Mouse (Mus musculus) adrenal gland, postnatal 25 days (tissue): Measurements from ENCODE around the gene 4933427D14Rik. TPM values are rescaled to one million over a fixed set of nuclear protein-coding genes. Genes with fewer than 3 reads are reported as not detected.
A peak's percentile ranks its signal among the peaks of the same experiment; 100 is the strongest.
"Not testable (repeated sequence)": the region's sequence is repeated elsewhere in the genome, so short reads cannot be mapped to it uniquely, and the experiment has no call there.

Source experiments
- DNase-seq: peaks from one replicate; pipeline ENCODE4 v3.0.0; 2021; ENCODE audit warnings: mixed read lengths
- total RNA-seq: library from RNA; stranded (reverse); gene quantifications from 2 replicates; pipeline ENCODE4 v1.2.3, GENCODE M21; 2021

The 4933427D14Rik gene
- total RNA-seq, 1 experiment from 2014 or later, result 12.3 TPM

DNA sequence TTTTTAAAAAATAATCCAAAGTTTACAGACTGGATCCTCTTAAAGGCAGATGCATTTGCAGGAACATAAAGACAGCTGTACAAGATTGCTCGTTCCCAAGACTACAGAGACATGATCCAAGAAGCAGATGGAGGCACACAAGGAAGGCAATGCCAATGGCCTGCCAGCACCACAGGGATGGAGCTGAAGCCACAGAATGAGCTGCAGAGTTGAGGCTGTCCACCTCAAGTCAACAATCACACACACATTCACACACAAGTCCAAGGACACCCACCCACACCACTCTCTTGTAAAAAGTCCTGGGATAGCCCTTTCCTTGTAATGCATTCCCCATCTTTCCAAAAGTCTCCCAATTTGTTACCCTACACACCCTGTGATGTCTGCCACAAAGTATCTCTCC is 3.8 kb downstream of the 4933427D14Rik start:
- no peak for DNase-seq

- no peak for DNase-seq
Observed at GRCm38 (mm10) chr11:72196506-72196905, 10.8 kb downstream of the 4933427D14Rik start.

DNA sequence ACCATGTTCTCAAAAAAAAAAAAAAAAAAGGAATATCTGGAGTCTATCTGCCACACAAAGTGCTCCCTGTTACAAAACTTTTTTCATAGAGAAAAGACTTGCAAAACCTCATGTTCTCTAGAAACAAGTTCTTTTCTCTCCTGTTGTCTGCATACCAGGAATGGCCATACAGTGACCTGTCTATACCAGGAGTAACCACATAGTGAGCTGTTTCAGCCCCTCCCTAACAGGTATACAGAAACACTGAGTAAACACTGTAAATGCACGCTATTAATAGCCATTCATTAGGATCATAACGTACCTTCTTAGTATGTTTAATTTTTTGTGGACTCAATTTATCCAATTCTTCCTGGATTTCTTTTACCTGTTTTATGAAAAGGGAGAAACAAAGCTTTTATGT is 13.0 kb downstream of the 4933427D14Rik start:
- no peak for DNase-seq

DNA sequence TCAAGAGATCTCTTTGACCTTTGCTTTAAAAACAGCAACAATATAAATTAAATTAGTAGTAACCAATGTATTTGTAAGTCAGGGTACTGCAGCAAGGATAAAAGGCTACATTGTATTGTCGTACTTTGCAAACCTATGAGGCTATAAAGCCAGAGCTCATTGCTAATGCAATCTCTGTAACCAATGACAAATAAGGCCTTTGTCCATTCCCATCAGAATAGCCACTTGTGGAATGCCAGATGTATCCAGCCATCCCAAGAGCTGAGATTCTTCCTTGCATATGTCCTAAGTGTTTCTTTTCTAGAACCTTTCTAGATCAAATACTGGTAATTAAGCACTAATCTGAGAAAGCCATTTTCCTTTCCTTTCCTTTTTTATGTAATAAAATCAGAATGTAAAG is 16.4 kb downstream of the 4933427D14Rik start:
- DNase-seq, result no peak

GRCm38 (mm10) chr11:72184252-72184651 is 23.0 kb downstream of the 4933427D14Rik start:
- no peak for DNase-seq

DNA sequence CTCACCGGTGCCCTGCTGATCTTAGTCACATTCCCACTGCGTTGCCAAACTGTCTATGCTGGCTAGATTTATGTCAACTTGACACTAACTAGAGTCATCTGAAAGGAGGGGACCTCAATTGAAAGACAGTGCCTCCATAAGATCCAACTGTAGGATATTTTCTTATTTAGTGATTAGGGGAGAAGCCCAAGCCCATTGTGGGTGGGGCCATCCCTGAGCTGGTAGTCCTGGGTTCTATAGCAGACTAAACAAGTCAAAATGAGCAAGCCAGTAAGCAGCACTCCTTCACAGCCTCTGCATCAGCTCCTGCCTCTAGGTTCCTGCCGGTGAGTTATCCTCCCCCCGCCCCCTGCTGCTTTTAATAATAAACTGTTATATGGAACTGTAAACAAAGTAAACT is 26.1 kb downstream of the 4933427D14Rik start:
- DNase-seq, result no peak

GRCm38 (mm10) chr11:72180556-72180955 is 26.7 kb downstream of the 4933427D14Rik start:
- DNase-seq, result no peak

DNA sequence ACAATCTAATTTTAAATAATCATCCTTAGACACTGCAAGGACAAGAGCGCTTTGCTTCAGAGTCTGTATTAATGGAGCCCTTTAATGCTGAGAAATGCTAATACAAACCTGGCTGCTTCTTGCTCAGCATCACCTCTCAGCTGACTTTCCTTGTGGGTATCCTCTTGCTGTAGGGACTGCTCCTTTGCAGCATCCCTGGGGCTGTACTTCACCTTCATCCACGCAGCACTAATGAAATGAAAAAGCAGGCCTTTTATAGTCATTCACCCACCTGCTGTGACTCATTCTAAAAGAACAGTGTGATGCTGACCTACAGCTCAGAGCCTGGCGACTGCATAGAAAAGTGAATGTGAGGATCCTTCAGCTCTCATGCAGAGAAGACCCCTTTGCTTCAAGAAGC is 30.7 kb downstream of the 4933427D14Rik start:
- no peak for DNase-seq

GRCm38 (mm10) chr11:72175966-72176365 is 31.3 kb downstream of the 4933427D14Rik start:
- no peak for DNase-seq

DNA sequence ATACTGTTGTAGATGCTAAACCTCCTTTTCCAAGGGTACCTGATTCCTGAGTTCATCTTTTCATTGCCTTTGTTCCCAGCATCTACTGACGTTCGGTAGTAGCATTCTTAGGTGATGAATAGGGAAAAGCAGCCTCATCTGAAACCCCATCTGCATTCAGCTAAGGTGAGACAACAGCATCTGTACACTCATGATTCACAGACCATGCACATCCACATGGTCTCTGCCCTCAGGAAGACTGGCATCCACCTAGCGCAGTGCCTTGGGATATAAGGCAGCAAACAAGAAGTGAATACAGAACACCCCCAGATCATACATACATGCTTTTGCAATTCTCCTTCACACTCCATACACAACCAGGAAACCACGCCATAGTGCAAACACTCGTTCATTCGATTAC is 32.5 kb downstream of the 4933427D14Rik start:
- no peak for DNase-seq

DNA sequence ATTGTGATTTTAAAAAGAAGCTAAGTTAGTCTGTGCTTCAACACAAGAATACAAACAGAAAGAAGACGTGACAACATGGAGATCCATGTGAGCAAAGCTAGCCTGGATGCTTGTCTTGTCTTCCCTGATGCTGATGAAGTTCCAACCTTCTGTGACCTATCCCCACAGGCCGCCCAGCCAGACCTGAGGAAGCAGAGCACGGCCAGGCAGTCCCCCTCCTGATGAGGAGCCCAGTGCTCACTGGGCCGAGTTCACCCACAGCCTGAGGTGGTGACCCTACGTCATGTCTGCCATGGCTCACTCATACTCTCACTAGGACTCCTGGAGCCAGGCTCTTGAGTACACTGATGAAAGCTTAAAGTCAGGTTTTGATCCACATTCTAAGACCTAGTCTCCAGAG is 33.8 kb downstream of the 4933427D14Rik start:
- no peak for DNase-seq

DNA sequence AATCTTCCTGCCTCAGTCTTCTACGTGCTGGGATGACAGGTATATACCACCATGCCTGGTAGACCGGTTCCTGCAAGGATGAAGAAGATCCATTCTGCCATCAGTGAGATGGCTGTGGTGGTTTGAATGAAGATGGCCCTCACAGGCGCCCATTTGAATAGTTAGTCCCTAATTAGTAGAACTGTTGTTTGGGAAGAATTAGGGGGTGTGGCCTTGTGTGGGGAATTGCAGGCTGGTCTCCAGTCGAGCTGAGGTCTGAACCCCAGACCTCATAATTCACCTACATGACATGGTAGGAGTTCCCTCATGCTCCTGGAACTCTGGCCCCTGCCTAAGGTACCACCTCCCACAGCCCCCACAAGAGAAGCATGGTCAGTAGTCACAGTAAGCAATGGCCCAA is 35.4 kb downstream of the 4933427D14Rik start:
- DNase-seq, result not testable (repeated sequence)

GRCm38 (mm10) chr11:72169871-72170270 is 37.4 kb downstream of the 4933427D14Rik start:
- no peak for DNase-seq

- DNase-seq, result no peak
Observed at GRCm38 (mm10) chr11:72163198-72163597, 44.1 kb downstream of the 4933427D14Rik start.

DNA sequence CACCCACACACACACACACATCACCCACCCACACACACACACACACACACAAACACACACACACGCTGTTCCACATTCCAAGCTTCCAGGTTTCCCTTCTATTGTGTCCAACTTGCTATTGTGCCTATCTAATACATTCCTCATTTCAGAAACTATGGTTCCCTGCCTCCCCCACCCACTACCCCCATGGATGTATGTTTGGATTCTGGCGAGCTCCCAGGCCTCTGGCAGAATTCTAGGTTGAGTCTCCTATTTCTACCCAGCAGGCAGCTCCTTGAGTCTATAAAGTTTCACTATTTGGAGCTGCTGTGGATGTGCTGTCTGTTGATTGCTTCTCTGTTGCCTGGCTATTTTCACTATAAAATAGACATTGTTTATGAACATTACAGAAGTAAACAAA is 50.6 kb downstream of the 4933427D14Rik start:
- no peak for DNase-seq

DNA sequence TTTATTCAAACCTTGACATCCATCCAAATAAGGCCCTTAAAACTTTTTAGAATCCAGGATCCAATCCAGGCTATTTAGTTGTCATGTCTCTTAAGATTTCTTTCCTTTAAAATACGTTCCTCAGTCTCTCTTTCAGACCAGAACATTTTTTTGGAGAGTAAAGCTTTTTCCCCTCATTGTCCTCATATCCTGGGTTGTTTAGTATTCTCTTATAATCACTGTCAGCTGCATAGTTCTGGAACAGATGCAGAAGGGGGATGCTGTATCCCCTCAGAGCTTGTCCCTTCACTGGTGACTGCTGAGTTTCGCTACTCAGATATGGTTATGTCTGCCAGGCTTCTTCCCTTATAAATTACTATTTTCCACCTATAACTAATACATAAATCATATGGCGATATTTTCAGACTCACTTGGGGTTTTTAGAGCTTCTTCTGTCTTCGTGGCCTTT is 51.3 kb downstream of the 4933427D14Rik start:
- no peak for DNase-seq

GRCm38 (mm10) chr11:72155186-72155980 is 51.9 kb downstream of the 4933427D14Rik start:
- DNase-seq, result peak; percentile 45

GRCm38 (mm10) chr11:72153122-72153862 is 54.0 kb downstream of the 4933427D14Rik start:
- no peak for DNase-seq

DNA sequence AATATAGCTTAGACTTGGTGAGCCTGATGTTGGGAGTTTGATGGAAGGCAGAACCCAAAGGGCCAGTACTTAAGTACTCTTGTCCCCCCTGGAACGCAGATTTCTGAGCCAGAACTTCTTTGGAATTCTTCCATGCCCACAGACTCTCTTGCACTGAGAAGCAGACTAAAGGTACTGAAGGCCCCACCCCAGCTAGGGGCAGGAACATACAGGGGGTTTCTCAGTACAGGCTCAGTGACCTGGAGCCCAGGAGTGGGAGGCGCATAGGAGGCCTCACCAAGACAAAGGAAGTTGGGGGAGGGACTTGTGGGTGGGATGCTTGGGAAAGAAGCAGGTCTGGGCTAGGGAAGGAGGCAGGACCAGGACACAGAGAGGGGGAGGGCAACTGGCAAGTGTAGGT is 56.1 kb downstream of the 4933427D14Rik start:
- DNase-seq, result no peak

DNA sequence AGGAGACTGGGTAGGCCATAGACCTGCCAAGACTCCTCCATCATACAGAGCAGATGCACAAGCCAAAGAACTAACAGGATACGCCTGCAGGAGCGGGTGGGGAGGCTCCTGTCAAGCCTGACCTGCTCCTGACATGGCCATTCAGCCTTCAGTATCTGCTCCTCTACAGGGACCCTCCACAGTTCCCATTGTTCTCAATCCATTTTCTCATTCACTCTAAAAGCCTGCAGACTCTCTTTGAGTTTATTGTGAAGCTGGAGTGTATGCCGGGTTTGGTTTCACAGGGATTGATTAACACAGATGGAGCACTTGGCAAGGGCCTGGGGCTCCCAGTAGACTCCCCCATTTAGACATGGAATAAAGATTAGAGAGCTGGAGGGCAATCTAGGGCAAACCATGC is 59.3 kb downstream of the 4933427D14Rik start:
- no peak for DNase-seq

DNA sequence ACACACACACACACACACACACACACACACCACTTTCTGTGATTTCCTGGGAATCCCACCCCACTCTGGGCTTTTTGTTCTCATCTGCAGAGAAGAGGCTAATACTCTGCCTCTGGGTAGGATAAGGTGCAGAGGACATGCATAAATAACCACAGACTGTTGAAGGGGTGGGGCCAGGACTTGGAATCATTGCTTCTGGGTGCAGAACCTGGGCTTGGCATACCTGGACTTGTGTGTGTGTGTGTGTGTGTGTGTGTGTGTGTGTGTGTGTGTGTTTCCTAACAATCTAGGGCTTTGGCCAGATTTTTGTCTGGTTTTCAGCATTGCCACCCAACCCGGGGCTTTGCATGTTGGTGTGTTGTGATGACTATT is 61.4 kb downstream of the 4933427D14Rik start:
- DNase-seq, result no peak

GRCm38 (mm10) chr11:72145182-72145876 is 61.9 kb downstream of the 4933427D14Rik start:
- peak; percentile 53 for DNase-seq

DNA sequence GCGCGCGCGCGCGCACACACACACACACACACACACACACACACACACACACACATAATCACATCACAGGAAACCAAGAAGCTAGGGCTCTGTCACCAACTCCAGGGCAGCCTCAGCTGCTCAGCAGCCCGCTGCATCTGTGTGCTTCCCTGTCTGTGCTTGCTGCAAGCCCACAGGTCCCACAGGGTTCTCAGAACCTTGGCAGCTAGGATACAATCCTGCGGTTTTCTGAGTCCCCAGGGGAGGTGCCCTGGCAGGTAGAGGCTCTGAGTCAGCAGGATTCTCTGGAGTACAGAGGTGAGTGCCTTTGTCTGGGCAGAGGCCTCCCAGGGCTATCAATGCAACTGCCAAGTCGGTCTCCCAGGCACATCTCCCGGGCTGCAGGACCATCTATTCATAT is 64.4 kb downstream of the 4933427D14Rik start:
- no peak for DNase-seq
